Mouse (Mus musculus): ENCODE measurements around the gene Cnot4.
"Not testable (repeated sequence)": the region's sequence is repeated elsewhere in the genome, so short reads cannot be mapped to it uniquely, and the experiment has no call there.

DNA sequence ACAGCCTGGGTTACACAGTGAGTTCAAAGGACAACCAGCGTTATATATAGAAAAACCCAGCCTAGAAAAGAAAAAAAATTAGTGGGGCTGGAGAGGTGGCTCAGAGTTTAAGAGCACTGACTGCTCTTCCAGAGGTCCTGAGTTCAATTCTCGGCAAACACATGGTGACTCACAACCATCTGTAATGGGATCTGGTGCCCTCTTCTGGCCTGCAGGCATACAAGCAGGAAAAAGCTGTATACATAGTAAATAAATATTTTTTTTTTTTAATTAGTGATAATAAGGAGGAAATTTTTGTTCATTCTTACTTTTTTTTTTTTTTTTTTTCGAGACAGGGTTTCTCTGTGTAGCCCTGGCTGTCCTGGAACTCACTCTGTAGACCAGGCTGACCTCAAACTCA, 38.5 kb upstream of the Cnot4 start:
- TF ChIP-seq POLR2A, EP300 (IDR thresholded peaks at IDR 0.05; ENCODE audit: insufficient read depth, low read depth, low read length): not testable (repeated sequence)
- peak; percentile 48 for TF ChIP-seq CTCF (IDR thresholded peaks at IDR 0.05)
